Mouse (Mus musculus) liver, adult 2 months (tissue): Measurements from ENCODE around the gene Syde2.

ENCODE experiments used
- CTCF ChIP-seq: fragments of 200-500 bp; IDR thresholded peaks from 2 replicates; pipeline ENCODE4 v1.5.1; 2011; ENCODE audit warnings: low read depth, low read length, control low read depth
- POLR2A ChIP-seq: fragments of 200-500 bp; IDR thresholded peaks from 2 replicates; pipeline ENCODE4 v1.6.1; 2011; ENCODE audit warnings: low read length, control low read depth; ENCODE audit not compliant: insufficient read depth; ENCODE audit errors: extremely low read depth

DNA sequence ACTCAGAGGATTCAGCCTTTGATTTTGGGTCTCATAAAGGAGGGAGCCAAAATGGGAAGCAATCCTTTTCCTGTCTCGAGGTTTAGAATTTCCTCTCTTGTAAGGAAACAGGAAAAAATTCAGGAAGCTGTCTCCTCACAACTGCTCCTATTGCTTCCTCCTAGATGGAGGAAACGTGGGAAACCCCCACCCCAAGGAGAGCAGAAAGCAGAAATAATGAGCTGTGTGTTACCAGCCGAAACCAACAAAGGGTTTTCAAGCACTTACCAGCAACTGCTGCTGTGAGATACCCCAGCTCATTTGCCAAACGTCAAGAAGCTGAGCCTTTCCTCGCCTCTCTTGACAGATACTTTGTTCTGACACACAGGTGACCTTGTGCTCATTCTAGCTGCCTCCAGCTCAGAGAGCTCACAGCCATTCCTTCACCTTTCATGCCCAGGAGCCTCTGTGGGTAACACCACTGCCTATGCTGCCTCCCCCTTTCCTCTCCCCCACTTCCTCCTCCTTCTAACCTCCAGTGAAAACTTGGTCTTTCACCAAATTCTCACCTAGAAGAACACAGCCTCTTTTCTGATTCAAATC, 42.7 kb downstream of the Syde2 start:
- no peak for TF ChIP-seq POLR2A
- TF ChIP-seq CTCF, result no peak
